Mouse (Mus musculus): ENCODE data around the gene Rab11b.
"Not testable (repeated sequence)": the region's sequence is repeated elsewhere in the genome, so short reads cannot be mapped to it uniquely, and the experiment has no call there.

The Rab11b gene

GRCm38 (mm10) chr17:33771617-33772016, 11.3 kb upstream of the Rab11b start:
- DNase-seq (ENCODE audit: low spot score), result no peak

- no peak for DNase-seq (ENCODE audit: low spot score)
Observed at GRCm38 (mm10) chr17:33766389-33766788, 6.1 kb upstream of the Rab11b start.

GRCm38 (mm10) chr17:33759767-33760254, 519 bp downstream of the Rab11b start:
- DNase-seq (ENCODE audit: low spot score), result peak; percentile 84

- DNase-seq (ENCODE audit: low spot score), result no peak
Observed at GRCm38 (mm10) chr17:33757231-33757630, 3.1 kb downstream of the Rab11b start.

GRCm38 (mm10) chr17:33756108-33756790, 4.1 kb downstream of the Rab11b start:
- no peak for DNase-seq (ENCODE audit: low spot score)

GRCm38 (mm10) chr17:33755418-33756107, 4.8 kb downstream of the Rab11b start:
- DNase-seq (ENCODE audit: low spot score), result no peak

- no peak for DNase-seq (ENCODE audit: low spot score)
Observed at GRCm38 (mm10) chr17:33754656-33755055, 5.7 kb downstream of the Rab11b start.

- no peak for DNase-seq (ENCODE audit: low spot score)
Observed at GRCm38 (mm10) chr17:33752297-33752696, 8.0 kb downstream of the Rab11b start.

- DNase-seq (ENCODE audit: low spot score), result no peak
Observed at GRCm38 (mm10) chr17:33751181-33751580, 9.1 kb downstream of the Rab11b start.

- DNase-seq (ENCODE audit: low spot score), result no peak
Observed at GRCm38 (mm10) chr17:33749451-33749850, 10.9 kb downstream of the Rab11b start.

GRCm38 (mm10) chr17:33746011-33746410, 14.3 kb downstream of the Rab11b start:
- no peak for DNase-seq (ENCODE audit: low spot score)

GRCm38 (mm10) chr17:33744686-33745384, 15.5 kb downstream of the Rab11b start:
- no peak for DNase-seq (ENCODE audit: low spot score)

- no peak for DNase-seq (ENCODE audit: low spot score)
Observed at GRCm38 (mm10) chr17:33742420-33742819, 17.9 kb downstream of the Rab11b start.

GRCm38 (mm10) chr17:33733526-33733925, 26.8 kb downstream of the Rab11b start:
- not testable (repeated sequence) for DNase-seq (ENCODE audit: low spot score)

- not testable (repeated sequence) for DNase-seq (ENCODE audit: low spot score)
Observed at GRCm38 (mm10) chr17:33732556-33733083, 27.7 kb downstream of the Rab11b start.

GRCm38 (mm10) chr17:33729215-33729614, 31.1 kb downstream of the Rab11b start:
- DNase-seq (ENCODE audit: low spot score), result no peak

- DNase-seq (ENCODE audit: low spot score), result no peak
Observed at GRCm38 (mm10) chr17:33728396-33728795, 31.9 kb downstream of the Rab11b start.

- no peak for DNase-seq (ENCODE audit: low spot score)
Observed at GRCm38 (mm10) chr17:33719736-33720378, 40.5 kb downstream of the Rab11b start.

- no peak for DNase-seq (ENCODE audit: low spot score)
Observed at GRCm38 (mm10) chr17:33718944-33719725, 41.2 kb downstream of the Rab11b start.

- peak; percentile 95 for DNase-seq (ENCODE audit: low spot score)
Observed at GRCm38 (mm10) chr17:33718384-33718881, 41.9 kb downstream of the Rab11b start, which contains the start of gene March2. March2 (minus strand) TSS chr17:33718670.

GRCm38 (mm10) chr17:33717982-33718381, 42.3 kb downstream of the Rab11b start:
- DNase-seq (ENCODE audit: low spot score), result no peak

All from left cerebral cortex, adult 11 months (tissue).